Mouse (Mus musculus): ENCODE data around the gene Mtfmt.

Gene Mtfmt

DNA sequence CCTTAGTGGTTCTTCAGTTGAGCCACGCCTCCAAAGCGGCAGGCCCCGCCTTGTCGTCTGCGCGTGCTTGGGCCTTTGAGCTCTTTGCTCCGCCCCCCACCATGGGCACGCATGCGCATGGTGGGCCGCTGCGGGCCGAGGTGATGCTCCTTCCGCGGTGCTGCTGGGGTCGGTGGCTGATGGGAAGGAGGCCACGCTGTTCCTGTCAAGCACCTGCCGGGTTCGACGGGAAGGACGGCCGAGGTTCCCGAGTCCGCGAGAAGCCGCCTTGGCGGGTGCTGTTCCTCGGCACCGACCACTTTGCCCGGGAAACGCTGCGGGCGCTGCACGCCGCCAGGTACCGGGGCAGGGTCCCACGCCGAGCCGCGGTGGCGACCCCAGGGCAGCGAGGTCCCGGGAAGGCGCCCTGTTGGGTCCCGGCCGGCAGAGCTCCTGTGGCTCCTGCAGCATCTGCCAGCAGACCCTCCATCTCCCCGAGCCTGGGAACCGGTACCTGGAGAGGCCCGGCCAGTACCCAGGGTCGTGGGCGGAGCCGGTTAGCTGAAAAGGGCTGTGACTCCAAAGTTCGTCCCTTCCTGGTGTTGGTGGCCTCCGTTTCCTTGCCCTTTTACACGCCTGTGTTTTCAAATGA is at the start of gene Mtfmt:
Gene Mtfmt (plus strand): TSS at position 112 of the 631 bp plus-strand sequence.
- peak; percentile 99 for DNase-seq (ENCODE audit: low read depth)

DNA sequence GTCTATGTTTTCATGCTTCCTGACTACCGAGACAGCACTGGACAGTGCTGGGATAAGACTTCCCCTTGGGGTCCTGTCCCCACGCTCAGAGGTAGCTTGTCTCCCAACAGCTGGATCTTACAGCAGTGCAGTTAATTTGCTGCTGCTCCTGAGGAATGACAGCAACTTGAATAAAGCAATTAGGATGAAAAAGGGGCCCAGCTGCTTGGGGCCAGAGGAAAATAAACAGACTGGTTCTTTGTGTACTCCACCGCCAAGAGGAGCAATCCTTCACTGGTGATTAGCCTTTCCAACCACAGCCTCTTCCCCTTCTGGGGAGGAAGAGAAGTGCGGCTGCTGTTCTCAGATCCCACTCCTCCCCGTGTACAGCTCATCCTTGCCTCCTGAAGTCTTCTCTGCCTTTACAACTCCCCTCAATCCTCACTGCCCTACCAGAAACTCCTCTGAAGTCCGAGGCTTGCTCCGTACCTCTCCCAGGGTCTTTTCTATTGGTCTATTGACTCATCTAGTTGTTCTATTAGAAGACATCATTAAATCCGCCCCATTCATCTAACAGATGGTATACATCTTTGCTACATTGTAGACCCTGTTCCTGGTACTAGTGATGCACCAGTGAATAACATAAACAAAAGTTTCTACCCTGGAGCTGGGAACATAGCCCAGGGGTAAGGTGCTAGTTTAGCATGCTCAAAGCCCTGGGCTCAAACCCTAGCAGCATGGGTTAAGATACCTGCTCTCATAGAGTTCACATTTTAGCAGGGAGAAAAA is 49.0 kb upstream of the Mtfmt start:
- no peak for DNase-seq (ENCODE audit: low read depth)

DNA sequence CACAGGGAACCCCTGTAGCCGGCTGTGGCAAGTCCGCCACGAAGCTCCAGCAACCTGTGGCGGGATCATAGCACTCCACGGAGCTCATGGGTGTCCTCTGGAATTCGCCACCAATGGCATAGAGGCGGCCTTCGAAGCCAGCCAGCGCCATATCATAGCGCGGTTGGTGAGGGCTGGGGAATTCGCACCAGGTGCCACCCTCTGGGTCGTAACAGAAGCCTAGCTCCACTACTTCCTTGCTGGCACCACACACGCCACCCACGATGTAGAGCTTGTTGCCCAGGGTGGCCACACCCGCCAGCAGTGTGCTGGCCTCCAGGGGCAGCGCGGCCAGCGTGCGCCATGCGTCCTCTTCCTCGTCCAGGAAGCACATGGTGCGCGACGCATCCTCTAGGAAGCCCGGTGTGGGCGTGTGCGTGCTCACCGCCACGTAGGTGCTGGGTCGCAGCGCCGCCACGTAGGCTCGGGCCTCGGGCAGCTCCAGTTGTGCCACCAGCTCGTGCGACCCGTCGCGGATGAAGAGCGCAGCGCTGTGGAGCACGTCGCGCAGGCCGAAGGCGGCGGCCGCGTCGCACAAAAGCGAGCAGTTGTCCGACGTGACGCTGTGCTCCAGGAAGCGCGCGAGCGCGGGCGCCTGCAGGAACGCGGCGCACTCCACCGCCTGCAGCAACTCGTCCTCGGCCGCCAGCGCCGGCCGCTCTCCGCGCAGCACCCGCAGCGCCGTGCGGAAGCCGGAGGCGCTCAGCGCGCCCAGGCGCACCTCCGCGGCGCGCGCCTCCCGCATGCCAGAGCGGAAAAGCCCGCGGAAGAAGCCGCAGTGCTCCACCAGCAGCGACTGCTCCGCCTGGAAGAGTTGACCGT is 44.6 kb upstream of the Mtfmt start:
- peak; percentile 22 for DNase-seq (ENCODE audit: low read depth)

DNA sequence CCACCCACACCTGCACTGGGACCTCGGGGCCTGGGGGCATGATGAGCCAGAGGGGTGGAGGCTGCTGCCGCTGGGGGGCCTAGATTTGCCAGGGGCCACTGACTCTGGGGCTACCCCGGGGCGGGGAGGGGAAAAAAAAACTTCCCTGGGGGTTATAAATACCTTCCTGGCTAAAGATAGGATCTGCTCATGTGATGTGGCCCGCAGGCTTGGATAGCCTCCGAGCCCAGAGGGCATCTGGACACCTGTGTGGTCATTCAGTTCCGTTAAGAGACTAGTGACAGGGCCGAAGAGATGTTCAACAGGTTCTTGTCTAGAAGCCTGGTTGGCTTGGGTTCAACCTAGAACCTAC is 44.0 kb upstream of the Mtfmt start, which contains the start of gene Kbtbd13:
Gene Kbtbd13 (minus strand): TSS at position 40 of the 352 bp plus-strand sequence.
- DNase-seq (ENCODE audit: low read depth): no peak

DNA sequence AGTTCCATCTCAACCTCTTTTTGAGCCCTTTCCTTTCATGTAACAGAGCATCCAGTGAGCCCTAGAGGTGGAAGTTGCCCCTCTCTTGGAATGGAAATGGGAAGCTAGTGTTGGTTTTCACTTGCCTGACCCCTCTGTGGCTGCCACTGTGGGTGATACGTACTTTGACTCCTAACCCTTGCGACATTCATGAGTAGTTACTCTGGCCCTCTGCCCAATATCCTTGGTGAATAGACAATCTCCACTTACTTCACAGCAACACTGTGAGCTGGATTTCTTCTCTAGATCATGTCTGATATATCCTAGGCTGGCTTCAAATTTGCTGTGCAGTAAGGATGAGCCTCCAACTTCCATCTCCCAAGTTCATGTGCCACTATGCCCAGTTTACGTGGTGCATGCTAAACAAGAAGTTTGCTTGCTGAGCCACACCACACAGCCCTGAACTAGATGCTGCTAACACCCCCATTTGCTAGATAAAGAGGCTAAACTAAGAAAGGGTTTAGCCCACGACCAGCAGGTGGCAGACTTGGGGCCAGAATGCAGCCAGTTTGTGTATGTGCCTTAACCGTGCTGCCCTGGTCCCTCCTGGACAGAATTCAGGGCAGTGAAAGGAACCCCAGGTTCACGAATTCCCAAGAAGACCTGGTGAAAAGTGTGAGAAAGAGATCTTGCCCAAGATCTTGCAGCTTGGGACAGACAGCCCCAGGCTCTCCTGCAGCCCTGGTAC is 42.8 kb upstream of the Mtfmt start:
- DNase-seq (ENCODE audit: low read depth): peak; percentile 72

DNA sequence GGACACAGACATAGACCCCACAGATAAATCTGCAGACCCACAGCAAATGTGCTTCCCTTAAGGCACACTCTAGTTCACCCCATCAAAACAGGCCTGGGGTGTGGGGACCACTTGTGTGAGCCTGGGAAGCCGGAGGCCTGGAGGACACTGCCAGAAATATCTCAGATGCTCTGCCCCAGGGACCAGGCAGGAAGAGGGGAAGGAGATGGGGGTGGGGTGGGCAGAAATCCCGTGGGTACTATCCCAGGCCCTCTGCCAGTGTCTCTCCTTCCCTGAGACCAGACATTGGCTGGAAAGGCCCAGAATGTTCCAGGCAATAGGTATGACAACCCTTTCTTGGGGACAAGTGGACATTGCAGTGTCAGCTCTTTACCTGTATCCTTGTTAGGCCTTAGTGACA is 42.0 kb upstream of the Mtfmt start:
- DNase-seq (ENCODE audit: low read depth): no peak

DNA sequence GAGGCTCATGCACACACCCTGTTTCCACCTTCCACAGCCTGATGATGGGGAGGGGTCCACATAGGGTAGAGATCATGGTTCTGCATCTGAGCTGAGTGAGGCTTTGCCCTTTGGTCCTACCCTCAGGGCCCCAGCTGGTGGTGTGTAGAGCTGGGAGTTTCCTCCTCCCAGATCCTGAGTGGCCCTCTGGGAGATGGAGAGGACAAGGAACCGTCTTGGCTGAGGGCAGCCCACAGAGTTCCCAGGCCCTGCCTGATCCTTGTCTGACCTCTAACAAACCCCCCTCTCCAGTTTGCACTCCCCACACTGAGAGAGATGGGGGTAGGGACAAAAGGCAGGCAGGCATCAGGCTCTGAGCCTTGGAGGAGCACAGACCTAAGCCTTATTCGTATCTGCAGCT is 41.2 kb upstream of the Mtfmt start:
- DNase-seq (ENCODE audit: low read depth): no peak

DNA sequence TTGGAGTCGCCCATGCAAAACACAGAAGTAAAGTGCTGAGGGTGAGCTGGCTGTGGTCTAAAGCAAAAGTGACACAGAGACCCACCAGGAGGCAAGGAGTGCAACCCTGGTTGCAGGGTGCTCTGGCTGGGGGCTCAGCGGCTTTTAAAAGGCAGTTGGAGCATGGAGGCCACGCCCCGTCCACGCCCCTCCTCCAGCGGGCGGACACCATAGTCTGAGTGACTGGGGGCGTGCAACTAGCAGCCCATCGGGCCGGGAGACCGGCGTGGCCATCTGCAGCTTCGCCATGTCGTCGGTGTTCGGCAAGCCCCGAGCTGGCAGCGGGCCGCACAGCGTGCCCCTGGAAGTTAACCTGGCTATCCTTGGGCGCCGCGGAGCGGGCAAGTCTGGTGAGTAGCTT is 37.3 kb upstream of the Mtfmt start, which contains the start of gene Rasl12:
Gene Rasl12 (plus strand): TSS at position 228 of the 400 bp plus-strand sequence.
- peak; percentile 55 for DNase-seq (ENCODE audit: low read depth)

DNA sequence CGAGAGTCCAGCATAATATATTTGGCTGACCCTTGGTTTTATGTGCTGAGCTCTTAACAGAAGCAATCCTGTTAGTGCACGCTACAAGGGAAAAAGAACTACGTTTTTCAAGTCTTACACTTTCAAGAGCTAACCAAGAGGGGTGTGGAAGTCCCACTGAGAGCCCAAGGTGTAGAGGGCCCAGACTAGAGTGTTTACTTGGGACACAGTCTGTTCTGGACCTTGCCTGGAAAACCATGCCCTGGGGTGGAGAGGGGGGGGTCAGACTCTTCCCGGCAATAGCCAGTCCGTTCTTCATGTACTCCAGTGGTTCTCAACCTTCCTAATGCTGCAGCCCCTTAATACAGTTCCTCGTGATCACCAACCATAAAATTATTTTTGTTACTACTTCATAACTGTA is 35.6 kb upstream of the Mtfmt start:
- DNase-seq (ENCODE audit: low read depth): no peak

DNA sequence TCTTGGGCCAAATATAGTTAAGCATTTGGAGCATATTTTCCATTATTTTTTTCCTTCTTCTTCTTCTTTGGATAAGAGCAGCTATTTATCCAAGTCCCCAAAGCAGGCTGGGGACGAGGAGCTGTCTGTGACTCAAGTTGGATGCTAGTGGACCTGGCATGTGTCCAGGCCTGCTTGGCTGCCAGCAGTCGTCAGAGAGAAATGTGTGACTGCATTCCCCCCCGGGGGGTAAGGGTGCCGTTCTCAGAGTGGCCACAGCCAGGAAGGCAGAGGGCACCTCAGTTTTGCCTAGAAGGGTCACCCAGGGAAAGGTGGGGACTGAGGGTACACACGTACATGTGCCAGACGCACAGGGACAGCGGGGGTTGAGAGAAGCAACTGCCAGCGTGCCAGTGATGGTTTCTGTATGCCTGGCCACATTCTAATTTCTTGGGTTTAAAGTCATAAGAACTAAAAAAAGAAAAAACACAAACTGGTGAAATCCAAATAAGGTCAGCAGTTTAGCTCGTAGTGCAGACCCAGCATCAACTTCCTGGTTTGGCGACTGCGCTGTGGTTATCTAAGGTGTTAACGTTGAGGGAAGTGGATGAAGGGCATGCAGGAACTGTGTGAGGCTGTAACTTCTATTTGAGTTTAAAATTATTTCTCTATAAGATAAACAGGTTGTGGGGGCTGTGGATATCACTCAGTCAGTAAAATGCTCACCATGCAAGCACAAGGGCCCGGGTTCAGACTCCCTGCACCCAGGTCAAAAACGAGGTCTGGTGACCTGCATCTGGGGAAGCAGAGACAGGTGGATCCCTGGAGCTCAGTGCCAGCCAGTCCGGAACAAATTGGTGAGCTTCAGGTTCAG is 31.0 kb upstream of the Mtfmt start:
- DNase-seq (ENCODE audit: low read depth): peak; percentile 31

DNA sequence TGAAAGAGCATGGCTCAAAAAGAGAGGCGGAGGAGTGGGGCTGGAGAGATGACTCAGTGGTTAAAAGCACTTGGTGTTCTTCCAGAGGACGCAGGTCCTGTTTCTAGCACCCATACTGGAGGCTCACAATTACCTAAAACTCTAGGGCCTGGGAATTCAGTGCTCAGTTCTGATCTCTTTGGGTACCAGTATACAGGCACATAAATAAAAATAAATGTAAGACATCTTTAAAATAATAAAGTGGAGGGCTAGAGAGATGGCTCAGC is 30.5 kb upstream of the Mtfmt start:
- DNase-seq (ENCODE audit: low read depth): no peak

DNA sequence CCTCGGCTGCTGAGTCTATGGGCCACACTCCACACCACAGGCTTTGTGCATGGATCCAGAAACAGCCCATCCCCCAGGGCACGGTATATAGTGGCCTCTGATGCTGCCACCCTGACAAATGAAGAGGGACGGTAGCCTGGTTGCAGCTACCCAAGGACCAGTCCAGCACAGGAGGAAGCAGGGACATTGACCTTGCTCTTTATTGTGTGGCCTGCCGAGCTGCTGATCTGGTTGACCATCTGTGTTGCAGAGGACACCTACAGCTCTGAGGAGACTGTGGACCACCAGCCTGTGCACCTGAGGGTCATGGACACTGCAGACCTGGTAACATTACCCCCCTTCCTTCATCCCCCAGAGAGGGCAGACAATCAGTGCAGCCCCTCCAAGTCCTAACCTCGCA is 28.3 kb upstream of the Mtfmt start:
- DNase-seq (ENCODE audit: low read depth): no peak

DNA sequence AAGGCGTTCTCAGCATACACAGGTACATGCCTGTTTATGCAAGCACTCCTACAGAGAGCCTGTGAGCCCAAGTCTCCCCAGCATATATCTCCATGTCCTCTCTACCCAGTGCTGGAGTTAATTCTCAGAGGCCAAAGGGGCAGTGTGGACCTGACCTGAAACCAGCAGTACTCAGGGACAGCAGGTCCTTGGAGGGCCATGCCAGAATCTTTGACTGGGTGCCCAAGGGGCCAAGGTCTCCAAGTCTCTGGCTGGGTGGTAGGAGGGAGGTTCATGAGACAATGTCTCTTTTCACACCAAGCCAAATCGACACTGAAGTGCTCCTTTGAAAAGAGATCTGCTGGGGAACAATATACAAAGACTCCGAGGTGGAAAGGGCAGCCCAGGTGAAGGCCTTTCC is 27.7 kb upstream of the Mtfmt start:
- no peak for DNase-seq (ENCODE audit: low read depth)

DNA sequence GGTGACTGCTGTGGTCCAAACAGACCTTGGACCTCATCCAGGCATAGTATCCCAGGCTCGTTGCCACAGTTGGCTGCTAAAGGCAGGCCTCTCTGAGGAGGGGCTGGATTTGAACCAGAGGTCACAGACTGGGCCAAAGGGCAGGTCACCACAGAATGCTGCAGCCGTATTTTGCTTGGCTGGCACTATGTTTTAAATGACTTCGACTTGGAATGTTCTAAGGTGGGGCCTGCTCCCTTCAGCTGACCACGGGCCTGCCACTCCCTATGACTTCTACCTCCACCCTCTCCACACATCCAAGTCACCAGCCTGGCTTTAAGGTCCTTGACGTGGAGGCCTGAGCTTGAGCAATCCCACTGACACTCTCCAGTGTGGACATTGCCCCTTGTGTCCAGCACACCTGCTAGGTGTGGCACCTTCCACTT is 26.7 kb upstream of the Mtfmt start:
- DNase-seq (ENCODE audit: low read depth): no peak

DNA sequence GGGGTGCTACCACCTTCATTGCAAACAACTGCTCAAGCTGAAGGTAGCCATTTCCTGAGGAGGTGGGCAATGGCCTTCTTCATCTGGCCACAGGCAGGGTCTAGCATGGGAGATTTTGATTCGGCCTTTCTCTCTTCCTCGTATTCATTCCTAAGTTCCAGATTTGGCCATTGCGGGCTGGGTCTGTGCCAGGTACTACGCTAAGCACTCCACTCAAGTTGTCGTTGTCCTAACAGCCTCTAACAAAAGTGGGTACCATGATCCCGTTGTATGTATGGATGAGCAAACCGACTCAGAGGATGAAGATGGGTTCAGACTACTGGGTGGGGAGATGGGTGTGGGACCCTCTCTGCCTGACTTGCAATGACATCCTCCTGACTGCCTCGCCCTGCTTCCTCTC is 25.2 kb upstream of the Mtfmt start:
- no peak for DNase-seq (ENCODE audit: low read depth)

DNA sequence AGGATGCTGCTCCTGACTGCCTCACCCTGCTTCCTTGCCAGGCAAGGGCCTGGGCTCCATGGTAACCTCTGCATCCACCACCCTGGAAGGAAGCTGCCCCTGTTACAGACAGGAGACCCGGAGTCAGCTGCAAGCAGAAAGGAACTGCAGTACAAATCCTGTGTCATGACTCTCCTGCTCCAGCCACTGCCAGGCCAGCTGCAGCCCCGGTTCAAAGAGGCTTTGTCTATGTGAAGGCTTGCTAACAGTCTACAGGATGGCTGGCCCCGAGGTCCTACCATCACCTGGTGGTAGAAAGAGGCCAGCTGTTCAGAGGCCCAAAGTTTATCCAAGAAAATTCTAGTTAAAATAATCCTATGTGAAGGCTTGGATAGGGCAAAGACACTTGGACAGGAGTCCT is 24.3 kb upstream of the Mtfmt start:
- DNase-seq (ENCODE audit: low read depth): no peak

DNA sequence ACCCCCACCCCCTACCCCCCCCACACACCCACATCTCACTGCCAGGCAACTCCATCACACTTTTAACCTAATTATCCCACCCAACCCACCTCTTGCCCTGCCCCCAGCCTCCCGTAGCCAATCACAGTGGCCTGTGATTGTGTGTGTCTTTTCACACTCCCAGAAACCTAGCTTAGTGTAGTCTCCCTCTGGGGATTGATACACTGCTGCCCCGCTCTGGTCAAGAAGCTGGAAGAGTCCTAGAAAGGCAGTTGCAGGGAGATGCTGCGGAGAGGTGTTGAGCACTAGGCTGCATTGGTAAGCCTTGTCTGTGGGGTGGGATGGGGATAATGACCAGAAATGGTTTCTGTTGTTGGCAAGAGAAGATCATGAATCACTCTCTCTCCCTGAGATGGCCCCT is 17.8 kb upstream of the Mtfmt start:
- DNase-seq (ENCODE audit: low read depth): no peak

DNA sequence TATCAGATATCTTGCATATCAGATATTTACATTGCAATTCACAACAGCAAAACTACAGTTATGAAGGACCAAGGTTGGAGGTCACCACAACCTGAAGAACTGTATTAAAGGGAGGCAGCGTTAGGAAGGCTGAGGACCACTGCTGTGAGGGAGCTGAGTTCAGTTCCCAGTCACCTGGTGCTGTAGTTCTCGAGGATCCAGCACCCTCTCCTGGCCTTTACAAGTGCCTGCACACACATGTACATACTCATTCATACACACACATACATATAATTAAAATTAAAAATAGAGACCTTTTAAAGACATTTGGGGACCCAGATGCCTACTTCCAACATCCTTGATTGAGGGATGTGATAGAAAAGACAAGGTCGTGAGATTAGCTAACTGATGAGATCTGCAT is 15.9 kb upstream of the Mtfmt start:
- DNase-seq (ENCODE audit: low read depth): no peak

DNA sequence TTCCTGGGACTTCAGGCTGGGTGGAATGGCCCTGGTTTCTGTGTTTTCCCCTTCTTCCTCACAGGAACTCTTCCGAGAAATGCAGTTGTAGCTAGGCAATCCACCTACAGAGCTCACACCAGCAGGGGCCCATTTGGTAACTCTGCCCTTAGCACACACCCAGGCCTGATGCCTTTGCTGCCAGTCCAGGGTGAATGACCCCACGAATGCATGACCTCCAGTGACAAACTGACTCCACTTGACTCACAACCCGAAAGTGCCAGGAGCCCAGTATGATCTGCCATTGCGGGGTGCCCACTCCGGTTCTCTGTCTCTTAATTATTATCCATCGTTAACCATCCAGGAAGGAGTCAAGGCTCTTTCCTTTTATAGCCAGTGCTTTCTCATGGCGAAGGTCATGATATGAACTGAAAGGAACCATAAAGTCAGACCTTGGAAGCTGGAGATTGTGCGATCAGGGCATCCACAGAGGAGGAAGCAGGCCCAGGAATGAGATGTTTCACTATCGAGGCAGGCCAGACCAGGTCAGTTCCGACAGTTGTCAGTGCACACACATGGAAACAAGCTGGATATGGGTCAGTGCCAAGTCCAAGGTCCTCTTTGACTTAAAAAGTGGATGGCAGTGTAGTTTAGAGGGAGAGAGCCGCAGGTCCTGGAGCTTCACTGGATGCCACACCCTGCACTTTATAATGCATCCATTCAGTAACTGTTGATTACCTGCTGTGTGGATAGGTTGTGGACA is 12.7 kb upstream of the Mtfmt start, which contains the start of gene Slc51b:
Gene Slc51b (minus strand): TSS at position 196 of the 742 bp plus-strand sequence.
- DNase-seq (ENCODE audit: low read depth): no peak

DNA sequence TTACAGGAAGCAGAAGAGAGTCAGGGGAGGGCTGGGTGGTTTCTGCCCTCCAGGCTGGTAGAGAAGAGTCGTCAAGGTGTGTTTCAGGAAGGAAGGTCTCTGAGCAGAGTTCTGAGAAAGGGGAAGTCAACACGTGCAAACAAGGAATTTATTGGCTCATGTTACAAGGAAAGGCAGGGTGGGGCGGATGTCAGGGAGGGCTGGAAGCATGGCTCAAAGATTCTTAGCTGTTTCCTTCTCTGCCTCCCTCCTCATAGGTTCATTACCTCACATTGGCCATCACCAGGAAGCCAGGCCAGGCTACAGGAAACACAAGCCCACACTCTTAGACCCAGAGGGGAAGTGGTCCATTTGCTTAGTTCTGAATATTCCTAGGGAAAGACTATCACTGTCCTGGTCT is 11.2 kb upstream of the Mtfmt start:
- no peak for DNase-seq (ENCODE audit: low read depth)

DNA sequence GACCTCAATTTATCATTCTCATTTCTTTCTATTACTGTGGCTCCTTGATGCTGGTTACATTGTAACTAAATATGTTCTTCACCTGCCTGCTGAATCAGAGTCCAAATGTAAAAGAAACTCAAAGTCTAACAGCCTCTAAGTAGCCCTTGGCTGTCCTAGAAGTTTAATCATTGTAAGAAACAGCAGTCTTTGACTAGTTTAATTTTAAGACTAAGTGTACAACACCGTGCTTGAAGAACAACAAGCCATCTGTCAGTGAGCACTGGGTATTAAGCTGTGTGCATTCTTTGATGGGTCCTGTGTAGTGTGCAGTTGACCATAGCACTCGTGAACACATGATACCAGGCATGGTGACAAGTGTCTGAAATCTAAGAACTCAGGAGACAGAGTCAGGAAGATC is 8.1 kb upstream of the Mtfmt start:
- DNase-seq (ENCODE audit: low read depth): no peak
